Mouse (Mus musculus) bone marrow macrophage, adult 2 months (primary cell): ENCODE measurements around the gene Trabd.

Experiments used
- CTCF ChIP-seq: IDR thresholded peaks from 2 replicates; pipeline ENCODE4 v1.5.1; 2012; ENCODE audit warnings: low read depth, mild to moderate bottlenecking, low read length, moderate library complexity
- POLR2A ChIP-seq: IDR thresholded peaks from 2 replicates; pipeline ENCODE4 v1.6.1; 2012; ENCODE audit warnings: mild to moderate bottlenecking, low read depth, low read length, borderline replicate concordance

DNA sequence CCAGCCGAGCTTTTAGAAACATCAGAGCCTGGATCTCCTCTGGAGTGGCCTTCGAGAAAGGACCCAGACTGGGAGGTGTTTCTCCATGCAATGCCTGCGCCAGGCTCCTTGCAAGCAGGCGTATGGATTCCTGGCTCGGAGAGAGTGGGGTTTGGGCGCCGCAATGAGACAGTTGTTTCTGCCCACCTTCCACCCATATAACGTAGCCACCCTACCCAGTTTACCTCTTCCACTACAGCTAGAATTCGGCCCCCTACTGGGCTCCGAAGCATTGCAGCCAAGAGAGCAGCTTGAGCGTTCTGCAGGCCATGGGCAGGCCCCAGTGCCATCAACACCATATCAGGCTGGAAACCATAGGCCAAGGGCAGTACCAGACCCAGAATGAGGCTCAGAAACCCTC is 48.7 kb downstream of the Trabd start:
- TF ChIP-seq POLR2A (no peak), CTCF (no peak)
